Mouse (Mus musculus): ENCODE results near the gene Nudt8. TPM values are rescaled to one million over a fixed set of nuclear protein-coding genes. Genes with fewer than 3 reads are reported as not detected.
"Not testable (repeated sequence)": the region's sequence is repeated elsewhere in the genome, so short reads cannot be mapped to it uniquely, and the experiment has no call there.

Gene Nudt8
- total RNA-seq, 2 experiments from 2014 or later: 8.5 to 10.3 TPM

DNA sequence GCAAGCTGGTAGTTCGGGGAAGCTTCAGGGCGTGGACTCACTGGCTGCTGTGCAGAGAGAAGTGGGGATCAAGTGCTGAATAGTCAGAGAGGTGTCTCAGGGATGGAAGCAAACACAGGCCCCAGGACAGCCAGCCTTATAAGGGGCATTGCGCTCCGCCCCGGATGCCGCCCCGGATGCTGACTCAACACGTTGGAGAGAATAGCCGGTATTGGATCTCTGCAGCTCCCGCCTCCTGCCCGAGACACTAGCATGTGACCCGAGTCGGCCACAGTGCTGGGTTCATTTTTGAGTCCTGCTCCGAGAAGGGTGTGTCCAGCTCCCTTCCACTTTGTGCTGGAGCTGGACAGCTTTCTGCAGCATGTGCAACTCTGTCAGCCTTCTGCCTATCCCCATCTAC, 41.7 kb downstream of the Nudt8 start:
- intact Hi-C loops (cut with DNase I): no loop called here
- DNase-seq (ENCODE audit: low spot score in 2 of 2): no peak

DNA sequence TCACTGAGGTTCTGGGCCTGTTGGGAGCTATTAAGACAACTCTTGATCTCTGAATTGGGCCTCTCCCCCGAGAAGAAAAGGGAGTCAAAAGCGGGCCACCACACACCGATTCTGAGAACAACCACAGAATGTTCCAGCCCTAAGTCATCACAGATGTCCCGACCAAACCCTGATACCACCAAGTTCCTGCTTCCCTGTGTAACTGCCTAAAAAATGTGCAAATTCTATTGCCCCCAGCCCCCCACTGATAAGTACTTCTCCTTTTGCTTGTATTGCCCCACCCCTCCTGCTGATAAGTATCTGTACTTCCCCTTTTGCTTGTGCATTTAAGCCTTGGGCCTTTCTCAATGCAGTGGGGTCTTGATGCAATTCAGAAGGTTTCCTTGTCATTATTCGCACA, 43.7 kb downstream of the Nudt8 start:
- intact Hi-C loops (cut with DNase I); DNase-seq (ENCODE audit: low spot score in 2 of 2): not testable (repeated sequence)

DNA sequence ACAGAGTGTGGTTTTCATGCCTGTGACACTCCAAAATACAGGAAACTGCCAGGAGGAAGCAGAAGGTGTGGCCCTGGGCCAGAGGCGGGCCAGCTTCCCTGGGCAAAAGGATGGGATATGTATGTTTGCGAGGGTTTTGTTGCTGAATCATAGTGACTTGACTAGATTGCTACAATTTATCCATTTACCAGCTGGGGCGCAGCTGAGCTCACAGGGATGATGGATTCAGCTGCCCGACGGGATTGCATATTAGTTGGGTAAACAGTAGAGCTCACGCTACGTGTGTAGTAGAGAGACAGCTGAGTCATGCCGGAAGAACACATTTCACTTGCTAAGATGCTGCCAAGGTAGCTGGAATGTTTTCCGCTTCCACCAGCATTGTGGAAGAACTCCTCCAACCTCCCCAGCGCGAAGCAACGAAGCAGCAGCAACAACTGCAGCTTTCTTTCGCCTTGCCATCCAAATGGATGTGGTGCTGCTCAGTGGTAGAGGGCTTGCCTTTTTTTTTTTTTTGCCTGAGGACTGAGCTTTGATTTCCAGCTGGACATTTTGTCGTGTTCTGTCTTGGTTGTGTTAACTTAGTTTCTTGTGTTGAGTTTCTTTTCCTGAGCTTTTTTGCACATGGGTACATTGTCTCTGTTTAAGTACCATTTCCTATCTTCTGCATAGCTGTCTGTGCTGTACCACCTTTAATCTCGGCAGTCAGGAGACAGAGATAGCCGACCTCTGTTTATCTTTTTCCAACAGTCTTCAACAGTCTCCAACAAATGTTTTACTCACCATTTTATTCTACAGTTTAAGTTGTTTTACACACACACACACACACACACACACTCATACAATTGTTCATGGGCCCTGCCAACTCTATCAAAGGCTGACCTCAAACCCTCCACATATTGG, 45.8 kb downstream of the Nudt8 start, which contains the start of gene Gstp2:
Gstp2 (minus strand) TSS at position 58 of the 900 bp plus-strand sequence.
- intact Hi-C loops (cut with DNase I): loop anchor here (5.0 kb wide), 1 partner anchor 51 kb away; the partner anchor contains the start of genes Cdk2ap2 and Pitpnm1
- DNase-seq (ENCODE audit: low spot score in 2 of 2): peak; percentile 80 to 93

DNA sequence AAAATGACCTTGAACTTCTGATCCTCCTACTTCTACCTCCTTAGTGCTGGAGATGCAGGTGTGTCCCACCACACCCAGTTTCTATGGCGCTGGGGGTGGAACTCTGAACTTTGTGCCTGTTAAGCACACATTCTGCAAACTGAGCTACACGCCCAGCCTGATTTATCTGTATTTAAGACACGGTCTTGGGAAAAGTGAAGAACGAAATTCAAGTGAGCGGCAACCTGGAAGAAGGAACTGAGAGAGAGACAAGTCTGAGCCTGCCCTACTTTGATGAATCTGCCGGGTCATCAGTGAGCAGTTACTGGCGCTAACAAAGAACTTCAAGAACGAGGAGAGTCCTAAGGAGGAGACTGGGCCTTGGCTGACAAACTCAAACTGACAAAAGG, 46.5 kb downstream of the Nudt8 start:
- no peak for DNase-seq (ENCODE audit: low spot score in 2 of 2)
- intact Hi-C loops (cut with DNase I): loop anchor here (1.0 to 5.0 kb wide), 2 partner anchors 28 to 50 kb away; partner anchors contain the start of genes Cdk2ap2 and Pitpnm1

DNA sequence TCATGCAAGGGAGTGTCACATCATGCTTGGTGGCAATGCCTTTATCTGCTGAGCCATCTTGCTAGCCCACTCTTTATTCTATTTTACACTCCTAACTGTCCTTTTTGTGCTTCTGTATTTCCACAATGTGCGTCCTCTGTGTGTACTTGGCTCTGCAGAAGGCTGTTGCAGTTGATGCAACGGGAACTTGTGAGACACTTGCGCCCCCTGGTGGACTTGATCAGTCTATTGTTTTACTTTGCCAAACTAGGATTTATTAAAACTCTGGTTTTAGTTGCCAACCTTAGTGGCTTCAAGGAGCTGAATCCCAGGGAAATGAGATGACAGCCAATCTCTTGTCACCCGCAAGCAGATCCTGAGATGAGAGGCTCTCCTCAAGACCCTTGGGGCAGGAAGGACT, 47.5 kb downstream of the Nudt8 start:
- DNase-seq (ENCODE audit: low spot score in 2 of 2): peak; percentile 73 to 80
- intact Hi-C loops (cut with DNase I): loop anchor here (1.0 to 5.0 kb wide), 2 partner anchors 29 to 49 kb away; partner anchors contain the start of genes Cdk2ap2 and Pitpnm1

DNA sequence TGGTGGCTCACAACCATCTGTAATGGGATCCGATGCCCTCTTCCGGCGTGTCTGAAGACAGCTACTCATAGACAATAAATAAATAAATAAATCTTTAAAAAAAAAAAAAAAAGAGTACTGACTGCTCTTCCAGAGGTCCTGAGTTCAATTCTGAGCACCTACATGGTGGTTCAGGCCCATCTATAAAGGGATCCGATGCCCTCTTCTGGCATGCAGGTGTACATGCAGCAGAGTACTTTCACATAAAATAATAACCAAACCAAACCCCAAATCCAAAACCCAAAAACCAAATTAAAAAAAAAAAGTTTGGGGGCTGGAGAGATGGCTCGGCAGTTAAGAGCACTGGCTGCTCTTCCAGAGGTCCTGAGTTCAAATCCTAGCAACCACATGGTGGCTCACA, 48.7 kb downstream of the Nudt8 start:
- not testable (repeated sequence) for DNase-seq (ENCODE audit: low spot score in 2 of 2)
- intact Hi-C loops (cut with DNase I): loop anchor here (5.0 kb wide), 1 partner anchor 48 kb away; the partner anchor contains the start of genes Cdk2ap2 and Pitpnm1

DNA sequence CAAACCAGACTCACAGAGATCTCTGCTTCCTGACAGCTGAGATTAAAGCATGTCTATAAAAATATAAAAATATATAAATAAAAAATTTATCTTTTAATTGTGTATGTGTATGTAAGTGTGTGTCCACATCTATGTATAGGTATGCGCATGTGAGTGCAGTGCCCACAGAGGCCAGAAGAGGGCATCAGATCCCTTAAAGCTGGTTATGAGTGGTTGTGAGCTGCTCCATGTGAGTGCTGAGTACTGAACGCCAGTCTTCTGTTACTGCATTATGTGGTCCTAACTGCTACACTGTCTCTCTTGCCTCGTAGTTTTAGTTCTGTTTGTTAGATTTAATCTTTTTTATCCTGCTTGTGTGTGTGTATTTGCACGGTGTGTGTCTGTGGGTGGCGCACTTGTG, 50.6 kb downstream of the Nudt8 start:
- intact Hi-C loops (cut with DNase I): loop anchor here (5.0 kb wide), 1 partner anchor 36 kb away; no protein-coding TSS in a partner anchor
- DNase-seq (ENCODE audit: low spot score in 2 of 2): no peak

Other genes starting within 250 kb of the Nudt8 start
- 10 to 100 TPM; 54.5 to 54.7 TPM for gene Kmt5b, start 233.2 kb upstream of the Nudt8 start, total RNA-seq (2021)
- 10 to 100 TPM; 75.5 to 99.5 TPM for gene Chka, start 148.8 kb upstream of the Nudt8 start, total RNA-seq (2021)
- 10 to 100 TPM; 14.4 to 16.1 TPM for gene Tcirg1, start 93.4 kb upstream of the Nudt8 start, total RNA-seq (2021)
- 100 to 1,000 TPM; 134 to 149 TPM for gene Ndufs8, start 87.8 kb upstream of the Nudt8 start, total RNA-seq (2021)
- 1 to 10 TPM; 1.8 to 2.0 TPM for gene Aldh3b1, start 70.8 kb upstream of the Nudt8 start, total RNA-seq (2021)
- gene Unc93b1, start 65.4 kb upstream of the Nudt8 start, total RNA-seq (2021): 10 to 100 TPM; 16.0 to 18.4 TPM
- under 1 TPM in 1 of 2 experiments, not detected in 1; 0.13 TPM for gene Aldh3b3, start 41.9 kb upstream of the Nudt8 start, total RNA-seq (2021)
- 1 to 10 TPM; 1.8 to 2.4 TPM for gene Aldh3b2, start 28.3 kb upstream of the Nudt8 start, total RNA-seq (2021)
- gene Acy3, start 14.0 kb upstream of the Nudt8 start, total RNA-seq (2021): 1 to 10 TPM; 1.8 to 3.1 TPM
- not detected for gene Tbx10, start 7.8 kb upstream of the Nudt8 start, total RNA-seq (2021)
- 1 to 10 TPM; 1.2 to 1.6 TPM for gene Gm49405, start within 50 bp of the Nudt8 start, total RNA-seq (2021)
- gene Doc2g, start 2.7 kb downstream of the Nudt8 start, total RNA-seq (2021): 1 to 10 TPM; 3.2 to 3.5 TPM
- 100 to 1,000 TPM; 227 to 231 TPM for gene Ndufv1, start 12.2 kb downstream of the Nudt8 start, total RNA-seq (2021)
- gene Gstp1, start 37.4 kb downstream of the Nudt8 start, total RNA-seq (2021): 100 to 1,000 TPM; 213 to 245 TPM
- 10 to 100 TPM; 22.3 to 24.3 TPM for gene Gstp2, start 45.4 kb downstream of the Nudt8 start, total RNA-seq (2021)
- gene Gstp3, start 59.0 kb downstream of the Nudt8 start, total RNA-seq (2021): not detected
- gene Cabp2, start 81.0 kb downstream of the Nudt8 start, total RNA-seq (2021): not detected
- gene Cdk2ap2, start 96.6 kb downstream of the Nudt8 start, total RNA-seq (2021): 10 to 100 TPM; 26.4 to 26.7 TPM
- gene Pitpnm1, start 99.4 kb downstream of the Nudt8 start, total RNA-seq (2021): 100 to 1,000 TPM; 225 to 226 TPM
- 10 to 100 TPM; 83.4 to 94.1 TPM for gene Aip, start 125.3 kb downstream of the Nudt8 start, total RNA-seq (2021)
- not detected for gene Gpr152, start 139.2 kb downstream of the Nudt8 start, total RNA-seq (2021)
- under 1 TPM; 0.11 to 0.23 TPM for gene Cabp4, start 143.5 kb downstream of the Nudt8 start, total RNA-seq (2021)
- 10 to 100 TPM; 80.7 to 87.5 TPM for gene Coro1b, start 148.0 kb downstream of the Nudt8 start, total RNA-seq (2021)
- 1 to 10 TPM; 1.0 to 1.5 TPM for gene Ptprcap, start 153.0 kb downstream of the Nudt8 start, total RNA-seq (2021)
- 10 to 100 TPM; 39.5 to 39.9 TPM for gene Rps6kb2, start 162.8 kb downstream of the Nudt8 start, total RNA-seq (2021)
- gene Carns1, start 174.9 kb downstream of the Nudt8 start, total RNA-seq (2021): 1 to 10 TPM; 3.8 to 5.9 TPM
- gene Tbc1d10c, start 190.7 kb downstream of the Nudt8 start, total RNA-seq (2021): 1 to 10 TPM; 1.6 to 1.8 TPM
- gene Ppp1ca, start 191.5 kb downstream of the Nudt8 start, total RNA-seq (2021): 100 to 1,000 TPM; 323 to 336 TPM
- gene Rad9a, start 201.1 kb downstream of the Nudt8 start, total RNA-seq (2021): 1 to 10 TPM; 6.4 to 9.0 TPM
- 1 to 10 TPM; 1.3 to 1.5 TPM for gene Clcf1, start 213.7 kb downstream of the Nudt8 start, total RNA-seq (2021)
- not detected for gene AC109138.7, start 213.8 kb downstream of the Nudt8 start, total RNA-seq (2021)
- gene Pold4, start 231.3 kb downstream of the Nudt8 start, total RNA-seq (2021): 10 to 100 TPM; 16.2 to 16.9 TPM

Measured in left cerebral cortex, postnatal 14 days (tissue).